Mouse (Mus musculus) right cerebral cortex, postnatal 4 days (tissue): Measurements from ENCODE around the gene Tas2r135.

Experiments
- DNase-seq: peaks from one replicate; pipeline ENCODE4 v3.0.0-alpha.2; 2022

Tas2r135 gene

DNA sequence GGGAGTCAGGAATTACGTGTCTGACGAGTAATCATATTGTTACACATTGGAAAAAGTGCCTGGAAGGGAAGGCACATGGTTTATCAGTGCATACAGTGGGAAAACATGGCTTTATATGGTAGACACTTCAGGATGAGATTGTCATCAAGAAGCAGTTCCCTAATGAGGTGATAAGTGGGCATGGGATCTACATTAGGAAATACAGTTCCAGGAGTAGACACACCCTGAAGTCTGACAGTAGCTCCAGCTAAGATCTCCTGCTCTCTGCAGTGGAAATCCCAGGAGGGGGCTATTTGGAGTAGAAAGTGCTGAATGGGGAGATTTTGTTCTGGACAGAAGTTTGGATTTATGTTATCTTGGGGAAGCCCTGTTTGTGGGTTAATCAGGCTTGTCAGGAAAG lies 36.2 kb downstream of the Tas2r135 start:
- DNase-seq: no peak

DNA sequence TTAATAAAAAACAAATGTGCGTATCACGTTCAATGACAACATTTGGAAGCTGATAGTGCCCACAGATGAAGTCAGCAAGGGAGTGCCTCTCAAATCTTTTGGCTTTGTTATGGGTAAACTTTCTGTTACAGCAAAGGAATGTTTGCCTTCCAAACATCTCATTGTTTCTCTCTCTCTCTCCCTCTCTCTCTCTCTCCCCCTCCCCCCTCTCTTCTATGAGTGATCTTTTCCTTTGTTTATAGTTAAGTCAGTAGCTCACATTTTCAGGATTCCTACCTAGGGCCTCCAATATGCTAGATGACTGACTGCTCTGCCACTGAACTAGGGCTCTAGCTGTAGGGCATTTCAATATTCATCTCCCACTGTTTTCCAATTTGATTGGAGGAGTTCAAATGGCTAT lies 39.3 kb downstream of the Tas2r135 start:
- no peak for DNase-seq

DNA sequence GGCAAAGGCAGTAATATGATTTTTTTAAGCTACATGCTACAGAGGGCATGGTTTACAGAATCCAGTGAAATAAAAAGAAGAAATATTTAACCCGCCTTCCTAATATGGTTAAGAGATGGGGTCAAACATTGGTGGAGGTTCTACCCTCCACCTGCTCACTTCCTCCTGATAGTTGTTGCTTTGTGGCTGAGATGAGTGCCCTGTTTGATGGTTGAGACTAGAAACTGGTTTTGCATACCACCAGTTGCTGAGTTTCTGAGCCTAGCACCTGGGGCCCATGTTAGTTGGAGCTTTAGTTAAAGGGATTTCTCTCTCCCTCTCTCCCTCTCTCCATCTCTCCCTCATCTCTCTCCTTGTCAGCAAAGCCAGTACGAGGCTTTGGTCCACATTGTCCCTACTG lies 42.1 kb downstream of the Tas2r135 start:
- no peak for DNase-seq
